12 mouse cellular contexts compared by ENCODE assay signal in genomic region chr11:52354644-52355043, GRCm38 (mm10).
"Had no signal": no experiment of that assay in that cellular context is flagged by ENCODE, and none has a peak within 500 bp of the region (broad histone marks: within the 10 kb centered on the region; RNA-seq: fewer than 3 reads in every experiment).

No protein-coding gene starts in this region.

- H3K4me3 ChIP-seq: intestine, embryonic 15.5 days; limb, embryonic 13.5 days; midbrain, embryonic 13.5 days; stomach, embryonic 15.5 days had no signal

- H3K27me3 ChIP-seq: intestine, embryonic 15.5 days; limb, embryonic 13.5 days; stomach, embryonic 15.5 days had no signal

- H3K36me3 ChIP-seq: intestine, embryonic 15.5 days; limb, embryonic 13.5 days; midbrain, embryonic 13.5 days; stomach, embryonic 15.5 days had no signal

- ATAC-seq: intestine, embryonic 15.5 days; midbrain, embryonic 13.5 days had no signal

- DNase-seq: kidney, adult 2 months; kidney, postnatal 25 days; left cerebral cortex, postnatal 4 days; lung, embryonic 14.5 days; lung, postnatal 14 days; right cerebral cortex, postnatal 14 days; thymus, postnatal 36 days had no signal

- H3K9me3 ChIP-seq: intestine, embryonic 15.5 days; limb, embryonic 13.5 days; stomach, embryonic 15.5 days had no signal

- H3K9ac ChIP-seq: intestine, embryonic 15.5 days; limb, embryonic 13.5 days; lung, embryonic 14.5 days; midbrain, embryonic 13.5 days; stomach, embryonic 15.5 days had no signal

- H3K4me2 ChIP-seq: intestine, embryonic 15.5 days; limb, embryonic 13.5 days; liver, embryonic 11.5 days; lung, embryonic 14.5 days; midbrain, embryonic 13.5 days; stomach, embryonic 15.5 days had no signal

- H3K27ac ChIP-seq: intestine, embryonic 15.5 days; limb, embryonic 13.5 days; midbrain, embryonic 13.5 days; stomach, embryonic 15.5 days had no signal
